Comparison of ENCODE assay signal across 13 mouse cellular contexts in the genomic region with DNA sequence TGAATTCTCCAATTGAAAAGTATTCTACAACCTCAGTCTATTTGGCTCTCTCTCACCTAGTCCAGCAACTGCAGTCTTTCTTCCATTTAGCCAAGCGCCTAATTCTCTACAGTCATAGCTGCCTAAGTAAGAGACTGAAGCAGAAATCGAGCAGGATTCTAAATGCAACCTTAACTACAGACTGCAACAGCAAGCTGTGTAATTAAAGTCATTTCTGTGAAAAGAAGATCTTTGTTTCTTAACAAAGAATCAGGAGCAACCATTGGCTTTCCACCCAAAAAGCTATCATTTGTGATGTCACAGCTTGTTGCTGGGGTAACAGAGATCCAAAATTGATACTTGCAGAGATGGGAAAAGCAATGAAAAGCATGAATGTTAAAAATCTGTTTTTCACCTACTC.
"Had no signal": no experiment of that assay in that cellular context is flagged by ENCODE, and none has a peak within 500 bp of the region (broad histone marks: within the 10 kb centered on the region; RNA-seq: fewer than 3 reads in every experiment).

No protein-coding gene starts in this region.

- H3K4me2 ChIP-seq: limb, embryonic 15.5 days; liver, embryonic 12.5 days; lung, embryonic 14.5 days; midbrain, embryonic 13.5 days had no signal

- H3K4me3 ChIP-seq: left cerebral cortex, adult 2 months; limb, embryonic 15.5 days; liver, embryonic 12.5 days; megakaryocyte, embryonic 14.5 days; midbrain, embryonic 13.5 days had no signal

- H3K4me1 ChIP-seq: limb, embryonic 15.5 days; liver, embryonic 12.5 days had no signal

- H3K9ac ChIP-seq: limb, embryonic 15.5 days; liver, embryonic 12.5 days; lung, embryonic 14.5 days; midbrain, embryonic 13.5 days had no signal

- DNase-seq: kidney, adult 9 months; kidney, postnatal 36 days; lung, embryonic 14.5 days; lung, postnatal 14 days; thymus, postnatal 4 days had no signal

- ATAC-seq: liver, embryonic 12.5 days; midbrain, embryonic 13.5 days had no signal

- H3K9me3 ChIP-seq: limb, embryonic 15.5 days; liver, embryonic 12.5 days; megakaryocyte, embryonic 14.5 days; midbrain, embryonic 13.5 days had no signal

- H3K27ac ChIP-seq: kidney, postnatal 0 days; left cerebral cortex, adult 2 months; limb, embryonic 15.5 days; liver, embryonic 12.5 days; macrophage; midbrain, embryonic 13.5 days; stomach, postnatal 0 days had no signal

- H3K27me3 ChIP-seq: limb, embryonic 15.5 days; liver, embryonic 12.5 days; megakaryocyte, embryonic 14.5 days had no signal
